Mouse (Mus musculus) kidney, adult 2 months (tissue): ENCODE results near the gene Igsf11.

Source experiments
- CTCF ChIP-seq: fragments of 200-500 bp; conservative IDR thresholded peaks from 2 replicates; pipeline ENCODE4 v1.5.1; 2011; ENCODE audit warnings: low read depth, mild to moderate bottlenecking, control low read depth, low read length, moderate library complexity, mixed read lengths; ENCODE audit not compliant: insufficient read depth, insufficient read length
- POLR2A ChIP-seq: fragments of 200-500 bp; IDR thresholded peaks from one replicate; pipeline ENCODE4 v1.6.1; 2011; ENCODE audit warnings: low read depth, low read length, control low read depth

DNA sequence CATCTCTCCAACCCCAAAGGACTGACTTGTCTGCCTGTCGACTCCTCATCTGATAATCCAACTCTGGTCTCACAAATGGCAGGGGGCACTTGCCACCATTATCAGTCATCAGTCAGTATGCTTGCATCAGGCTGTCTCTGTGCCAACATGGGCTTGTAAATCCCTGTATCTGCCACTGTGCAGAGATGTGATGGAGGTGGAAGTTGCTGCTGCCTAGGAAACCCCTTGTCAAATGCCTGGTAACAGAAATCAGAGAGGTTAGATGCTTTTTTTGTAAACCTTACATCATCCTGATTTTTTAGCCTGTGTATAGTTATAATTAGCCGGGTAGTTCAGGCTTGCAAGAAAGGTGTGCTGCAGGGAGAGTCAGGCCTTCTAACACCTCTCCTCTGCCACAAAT, 69.4 kb downstream of the Igsf11 start:
- TF ChIP-seq CTCF (no peak), POLR2A (no peak)
